Mouse (Mus musculus): Measurements from ENCODE around the gene Map1lc3a. TPM values are rescaled to one million over a fixed set of nuclear protein-coding genes. Genes with fewer than 3 reads are reported as not detected.

Map1lc3a gene
- polyA plus RNA-seq (2014; fragmentation: Illumina TruSeq; extraction: RNeasy Lipid Tissue Mini Kit (QIAGEN cat#74804); ENCODE audit: low read depth, low replicate concordance) = 5.7 TPM

GRCm38 (mm10) chr2:155276195-155276594 is at the start of gene Map1lc3a:
Gene Map1lc3a (plus strand): TSS chr2:155276297.

DNA sequence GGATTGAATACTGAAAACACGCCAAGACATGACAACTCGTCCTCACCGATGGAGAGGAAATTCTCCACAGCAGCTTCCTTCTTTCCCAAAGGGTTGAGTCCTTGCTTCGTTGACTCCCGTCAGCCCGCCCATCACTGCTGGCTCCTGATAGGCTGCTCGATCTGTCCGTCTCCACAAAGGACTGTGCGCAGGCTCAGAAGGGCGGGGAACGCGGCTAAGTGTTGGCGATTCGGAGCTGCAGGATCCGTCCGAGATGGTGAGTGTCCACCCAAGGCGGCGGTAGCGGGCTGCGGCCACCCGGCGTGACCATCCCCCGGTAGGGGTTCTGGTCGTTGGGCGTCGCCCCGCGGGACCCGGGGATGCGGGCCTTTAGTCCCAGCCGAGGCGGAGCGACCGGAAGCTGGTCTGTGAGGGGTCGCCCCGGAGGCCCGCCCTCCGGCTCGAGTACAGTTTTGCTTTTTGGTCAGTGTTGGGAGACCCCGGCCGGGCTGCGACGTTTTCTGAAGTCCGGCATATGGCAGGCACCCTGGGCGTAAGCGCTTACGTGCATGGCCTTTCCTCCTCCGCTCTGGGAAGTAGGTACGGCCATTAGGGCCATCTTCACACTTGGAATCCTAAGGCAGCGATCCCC is 39.6 kb upstream of the Map1lc3a start, which contains the start of gene Dynlrb1:
TSS of gene Dynlrb1 (plus strand) at position 172 of the 631 bp plus-strand sequence.

Other genes with a start within 250 kb of the Map1lc3a start
- 8.5 TPM for gene Ahcy, start 201.8 kb upstream of the Map1lc3a start, polyA plus RNA-seq (2014; fragmentation: Illumina TruSeq; extraction: RNeasy Lipid Tissue Mini Kit (QIAGEN cat#74804); ENCODE audit: low read depth, low replicate concordance)
- gene Itch, start 142.8 kb upstream of the Map1lc3a start, polyA plus RNA-seq (2014; fragmentation: Illumina TruSeq; extraction: RNeasy Lipid Tissue Mini Kit (QIAGEN cat#74804); ENCODE audit: low read depth, low replicate concordance) = 61.0 TPM
- gene Dynlrb1, start 39.8 kb upstream of the Map1lc3a start, polyA plus RNA-seq (2014; fragmentation: Illumina TruSeq; extraction: RNeasy Lipid Tissue Mini Kit (QIAGEN cat#74804); ENCODE audit: low read depth, low replicate concordance) = 38.5 TPM
- gene Pigu, start 81.1 kb downstream of the Map1lc3a start, polyA plus RNA-seq (2014; fragmentation: Illumina TruSeq; extraction: RNeasy Lipid Tissue Mini Kit (QIAGEN cat#74804); ENCODE audit: low read depth, low replicate concordance) = 34.1 TPM
- gene Trp53inp2, start 104.8 kb downstream of the Map1lc3a start, polyA plus RNA-seq (2014; fragmentation: Illumina TruSeq; extraction: RNeasy Lipid Tissue Mini Kit (QIAGEN cat#74804); ENCODE audit: low read depth, low replicate concordance) = 99.8 TPM
- gene Ncoa6, start 197.6 kb downstream of the Map1lc3a start, polyA plus RNA-seq (2014; fragmentation: Illumina TruSeq; extraction: RNeasy Lipid Tissue Mini Kit (QIAGEN cat#74804); ENCODE audit: low read depth, low replicate concordance) = 72.3 TPM
- 27.1 TPM for gene Acss2, start 241.7 kb downstream of the Map1lc3a start, polyA plus RNA-seq (2014; fragmentation: Illumina TruSeq; extraction: RNeasy Lipid Tissue Mini Kit (QIAGEN cat#74804); ENCODE audit: low read depth, low replicate concordance)
- gene Ggt7, start 241.9 kb downstream of the Map1lc3a start, polyA plus RNA-seq (2014; fragmentation: Illumina TruSeq; extraction: RNeasy Lipid Tissue Mini Kit (QIAGEN cat#74804); ENCODE audit: low read depth, low replicate concordance) = 1.9 TPM

Data from testis, adult 10 weeks (tissue).